Mouse (Mus musculus): ENCODE data around the gene Slc39a3.
A peak's percentile ranks its signal among the peaks of the same experiment; 100 is the strongest.
"Not testable (repeated sequence)": the region's sequence is repeated elsewhere in the genome, so short reads cannot be mapped to it uniquely, and the experiment has no call there.

The Slc39a3 gene

GRCm38 (mm10) chr10:81050645-81051044 is 13.4 kb upstream of the Slc39a3 start:
- DNase-seq (ENCODE audit: extremely low spot score, low spot score), result no peak

- DNase-seq (ENCODE audit: extremely low spot score, low spot score), result not testable (repeated sequence)
Observed at GRCm38 (mm10) chr10:81045246-81045645, 8.0 kb upstream of the Slc39a3 start.

GRCm38 (mm10) chr10:81041458-81042175 is 4.4 kb upstream of the Slc39a3 start:
- DNase-seq (ENCODE audit: extremely low spot score, low spot score), result peak; percentile 77

- DNase-seq (ENCODE audit: extremely low spot score, low spot score), result no peak
Observed at GRCm38 (mm10) chr10:81036251-81036650, 975 bp downstream of the Slc39a3 start.

GRCm38 (mm10) chr10:81033586-81033985 is 3.6 kb downstream of the Slc39a3 start:
- no peak for DNase-seq (ENCODE audit: extremely low spot score, low spot score)

GRCm38 (mm10) chr10:81029031-81029430 is 8.2 kb downstream of the Slc39a3 start:
- no peak for DNase-seq (ENCODE audit: extremely low spot score, low spot score)

GRCm38 (mm10) chr10:81028219-81028618 is 9.0 kb downstream of the Slc39a3 start:
- DNase-seq (ENCODE audit: extremely low spot score, low spot score), result no peak

GRCm38 (mm10) chr10:81027331-81027730 is 9.9 kb downstream of the Slc39a3 start:
- DNase-seq (ENCODE audit: extremely low spot score, low spot score), result no peak

GRCm38 (mm10) chr10:81026857-81027256 is 10.4 kb downstream of the Slc39a3 start:
- no peak for DNase-seq (ENCODE audit: extremely low spot score, low spot score)

GRCm38 (mm10) chr10:81025639-81026275 is 11.5 kb downstream of the Slc39a3 start, which contains the start of gene Diras1:
Gene Diras1 (minus strand): TSS chr10:81025662.
- DNase-seq (ENCODE audit: extremely low spot score, low spot score), result no peak

GRCm38 (mm10) chr10:81025047-81025621 is 12.1 kb downstream of the Slc39a3 start:
- DNase-seq (ENCODE audit: extremely low spot score, low spot score), result no peak

GRCm38 (mm10) chr10:81024346-81024937 is 12.8 kb downstream of the Slc39a3 start:
- DNase-seq (ENCODE audit: extremely low spot score, low spot score), result no peak

GRCm38 (mm10) chr10:81022744-81023143 is 14.5 kb downstream of the Slc39a3 start:
- no peak for DNase-seq (ENCODE audit: extremely low spot score, low spot score)

- no peak for DNase-seq (ENCODE audit: extremely low spot score, low spot score)
Observed at GRCm38 (mm10) chr10:81021547-81022110, 15.6 kb downstream of the Slc39a3 start.

GRCm38 (mm10) chr10:81020207-81020606 is 17.0 kb downstream of the Slc39a3 start:
- DNase-seq (ENCODE audit: extremely low spot score, low spot score), result no peak

- DNase-seq (ENCODE audit: extremely low spot score, low spot score), result no peak
Observed at GRCm38 (mm10) chr10:81019687-81020086, 17.5 kb downstream of the Slc39a3 start.

GRCm38 (mm10) chr10:81018326-81018725 is 18.9 kb downstream of the Slc39a3 start:
- DNase-seq (ENCODE audit: extremely low spot score, low spot score), result no peak

- DNase-seq (ENCODE audit: extremely low spot score, low spot score), result peak; percentile 63
Observed at GRCm38 (mm10) chr10:81016645-81017044, 20.6 kb downstream of the Slc39a3 start.

- DNase-seq (ENCODE audit: extremely low spot score, low spot score), result no peak
Observed at GRCm38 (mm10) chr10:81015666-81016065, 21.6 kb downstream of the Slc39a3 start.

GRCm38 (mm10) chr10:81014393-81015384 is 22.5 kb downstream of the Slc39a3 start, which contains the start of gene Gng7:
Gene Gng7 (minus strand): TSS chr10:81014945.
- peak; percentile 96 for DNase-seq (ENCODE audit: extremely low spot score, low spot score)
